Mouse (Mus musculus): ENCODE measurements around the gene Snd1.

DNA sequence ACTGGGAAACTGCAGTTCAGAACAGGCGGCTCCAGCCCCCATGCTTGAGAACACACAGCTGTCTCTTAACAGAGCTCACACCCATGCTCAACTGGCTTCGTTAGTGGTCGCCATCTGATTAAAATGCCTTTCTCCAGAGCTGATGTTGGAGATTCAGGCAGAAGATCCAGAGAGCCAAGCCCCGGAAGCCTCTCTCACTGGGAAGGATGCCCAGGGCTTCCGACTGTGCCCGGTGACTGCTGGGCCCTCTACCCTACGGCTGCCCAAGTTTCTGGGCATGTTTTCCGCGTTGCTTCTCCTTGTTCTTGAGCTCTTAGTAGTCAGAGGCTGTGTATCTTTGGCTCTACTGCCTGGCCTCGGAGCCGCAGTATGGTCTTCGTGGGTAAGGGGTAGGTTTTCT lies 447.4 kb downstream of the Snd1 start:
- no peak for TF ChIP-seq GATA1 (IDR thresholded peaks at IDR 0.05; ENCODE audit: borderline replicate concordance, low read length)
- no peak for TF ChIP-seq FLI1 (IDR thresholded peaks at IDR 0.05; ENCODE audit: low read length)
